Mouse (Mus musculus) ES-Bruce4 (cell line): ENCODE data around the gene Maml2. TPM values are rescaled to one million over a fixed set of nuclear protein-coding genes. Genes with fewer than 3 reads are reported as not detected.

Experiments used
- H3K27ac ChIP-seq: 2 replicates; pipeline ENCODE4 v1.5.1; 2012; ENCODE audit warnings: low read length, inconsistent platforms; ENCODE audit not compliant: insufficient read depth
- H3K27me3 ChIP-seq: 2 replicates; pipeline ENCODE4 v1.6.1; 2012; ENCODE audit warnings: mild to moderate bottlenecking, low read length, inconsistent platforms; ENCODE audit not compliant: control insufficient read depth, poor library complexity, insufficient read depth, severe bottlenecking
- H3K36me3 ChIP-seq: 2 replicates; pipeline ENCODE4 v1.6.1; 2012; ENCODE audit warnings: inconsistent platforms, mild to moderate bottlenecking, low read length, moderate library complexity; ENCODE audit not compliant: control insufficient read depth, poor library complexity, insufficient read depth, severe bottlenecking
- H3K4me1 ChIP-seq: one replicate; pipeline ENCODE4 v1.8.1; 2011; ENCODE audit warnings: low read length; ENCODE audit not compliant: control insufficient read depth, insufficient read depth
- H3K4me3 ChIP-seq: 2 replicates; pipeline ENCODE4 v1.5.1; 2011; ENCODE audit warnings: low read depth, mild to moderate bottlenecking, low read length
- H3K9ac ChIP-seq: 2 replicates; pipeline ENCODE4 v1.6.1; 2012; ENCODE audit warnings: low read depth, mild to moderate bottlenecking, inconsistent platforms; ENCODE audit not compliant: poor library complexity, severe bottlenecking
- H3K9me3 ChIP-seq: replicated peaks from 2 replicates; pipeline ENCODE4 v1.6.1; 2012; ENCODE audit warnings: mild to moderate bottlenecking, low read length, inconsistent platforms; ENCODE audit not compliant: control insufficient read depth, poor library complexity, insufficient read depth, severe bottlenecking
- CTCF ChIP-seq: IDR thresholded peaks from one replicate; pipeline ENCODE4 v1.8.1; 2011; ENCODE audit warnings: low read depth, low read length
- EP300 ChIP-seq: IDR thresholded peaks from 2 replicates; pipeline ENCODE4 v1.6.1; 2011; ENCODE audit warnings: low read depth, low read length; ENCODE audit not compliant: insufficient read depth
- POLR2A ChIP-seq: IDR thresholded peaks from one replicate; pipeline ENCODE4 v1.8.1; 2011; ENCODE audit warnings: low read length; ENCODE audit not compliant: insufficient read depth
- polyA plus RNA-seq: library from polyadenylated mRNA; stranded (reverse); fragments of >200 nt; gene quantifications from 2 replicates; pipeline ENCODE4 v1.2.4, GENCODE M21; 2011; ENCODE audit warnings: low read depth; ENCODE audit not compliant: missing spikeins, insufficient read depth, insufficient read length

Maml2 gene
- polyA plus RNA-seq, 1 experiment, result 1.4 TPM

- Histone ChIP-seq H3K27me3 (no peaks in the 10 kb centered on the region), H3K4me3 (no peak overlapping the region), H3K9me3 (no peaks in the 10 kb centered on the region), H3K9ac (no peak overlapping the region), H3K4me1 (no peaks in the 10 kb centered on the region), H3K27ac (no peak overlapping the region), H3K36me3 (no peaks in the 10 kb centered on the region)
- TF ChIP-seq EP300 (no peak), CTCF (no peak), POLR2A (no peak)
These were observed 16.8 kb downstream of the Maml2 start for GRCm38 (mm10) chr9:13314577-13315004.

GRCm38 (mm10) chr9:13315393-13315792 is 17.6 kb downstream of the Maml2 start:
- no peaks in the 10 kb centered on the region for H3K4me1 ChIP-seq

GRCm38 (mm10) chr9:13319566-13319965 is 21.8 kb downstream of the Maml2 start:
- Histone ChIP-seq H3K4me1 (no peaks in the 10 kb centered on the region), H3K27me3 (no peaks in the 10 kb centered on the region), H3K36me3 (no peaks in the 10 kb centered on the region), H3K9me3 (no peaks in the 10 kb centered on the region), H3K4me3 (no peak overlapping the region), H3K27ac (no peak overlapping the region), H3K9ac (no peak overlapping the region)
- TF ChIP-seq CTCF (no peak), EP300 (no peak), POLR2A (no peak)

More at GRCm38 (mm10) chr9:13315393-13315792, 17.6 kb downstream of the Maml2 start:
- Histone ChIP-seq H3K36me3 (no peaks in the 10 kb centered on the region), H3K9ac (no peak overlapping the region), H3K4me3 (no peak overlapping the region), H3K27me3 (no peaks in the 10 kb centered on the region), H3K9me3 (no peaks in the 10 kb centered on the region), H3K27ac (no peak overlapping the region)
- TF ChIP-seq EP300 (no peak), CTCF (no peak), POLR2A (no peak)

- H3K9me3 ChIP-seq, result no peaks in the 10 kb centered on the region
- no peaks in the 10 kb centered on the region for H3K27me3 ChIP-seq
- no peak overlapping the region for H3K27ac ChIP-seq
- TF ChIP-seq EP300, result no peak
- TF ChIP-seq CTCF, result no peak
- no peaks in the 10 kb centered on the region for H3K36me3 ChIP-seq
- no peak overlapping the region for H3K9ac ChIP-seq
- no peaks in the 10 kb centered on the region for H3K4me1 ChIP-seq
- no peak overlapping the region for H3K4me3 ChIP-seq
These were observed 23.1 kb downstream of the Maml2 start for GRCm38 (mm10) chr9:13320800-13321364.

GRCm38 (mm10) chr9:13323074-13323473 is 25.3 kb downstream of the Maml2 start:
- H3K27ac ChIP-seq, result 0 out of 2 replicates have a peak overlapping the region, but pooled peaks have one; percentile 51

GRCm38 (mm10) chr9:13323612-13324011 is 25.9 kb downstream of the Maml2 start:
- TF ChIP-seq POLR2A, result no peak
- TF ChIP-seq CTCF, result no peak
- no peak for TF ChIP-seq EP300
- Histone ChIP-seq H3K27me3 (no peaks in the 10 kb centered on the region), H3K36me3 (no peaks in the 10 kb centered on the region), H3K4me3 (no peak overlapping the region), H3K27ac (peak overlapping the region; percentile 51; the same call in 1 of the 2 replicates), H3K9ac (no peak overlapping the region), H3K9me3 (no peaks in the 10 kb centered on the region), H3K4me1 (no peaks in the 10 kb centered on the region)

More at GRCm38 (mm10) chr9:13323074-13323473, 25.3 kb downstream of the Maml2 start:
- Histone ChIP-seq H3K4me3 (no peak overlapping the region), H3K9me3 (no peaks in the 10 kb centered on the region), H3K36me3 (no peaks in the 10 kb centered on the region), H3K9ac (no peak overlapping the region), H3K4me1 (no peaks in the 10 kb centered on the region), H3K27me3 (no peaks in the 10 kb centered on the region)
- no peak for TF ChIP-seq EP300
